Comparison of ENCODE assay signal across 19 mouse cellular contexts in genomic region chr17:26776211-26776610, GRCm38 (mm10). TPM values are rescaled to one million over a fixed set of nuclear protein-coding genes. Genes with fewer than 3 reads are reported as not detected.
A peak's percentile ranks its signal among the peaks of the same experiment; 100 is the strongest.
DNase-seq lines count a peak whose midpoint lies in the region; ATAC-seq and TF ChIP-seq lines count a peak whose summit lies in the region.
"Had no signal": no experiment of that assay in that cellular context is flagged by ENCODE, and none has a peak within 500 bp of the region (broad histone marks: within the 10 kb centered on the region; RNA-seq: fewer than 3 reads in every experiment).

No protein-coding gene starts in this region.

- no peaks in the 10 kb centered on the region for H3K9me3 ChIP-seq in lung, embryonic 14.5 days (ENCODE audit: low read depth, low read length)
- H3K9me3 ChIP-seq in MEL (replicated peaks; ENCODE audit: insufficient read depth, low read length) = no peaks in the 10 kb centered on the region
- H3K9me3 ChIP-seq in neural tube, embryonic 11.5 days (ENCODE audit: control insufficient read depth, low read length) = no peaks in the 10 kb centered on the region
- H3K9me3 ChIP-seq: liver, embryonic 15.5 days had no signal

- WGBS in lung, embryonic 14.5 days = 49% methylated on average over 10 of the region's 10 CpGs
- 46% methylated on average over 10 of the region's 10 CpGs for WGBS in neural tube, embryonic 11.5 days

- no peak overlapping the region for H3K4me2 ChIP-seq in lung, embryonic 14.5 days
- H3K4me2 ChIP-seq in neural tube, embryonic 11.5 days (ENCODE audit: low read depth) = no peak overlapping the region
- H3K4me2 ChIP-seq: heart, embryonic 11.5 days; liver, embryonic 15.5 days had no signal

- no peak for TF ChIP-seq CTCF in lung, embryonic 14.5 days (IDR thresholded peaks at IDR 0.05; ENCODE audit: low read depth)
- TF ChIP-seq CTCF in MEL (IDR thresholded peaks at IDR 0.05 in 2 of 3, conservative IDR thresholded peaks at IDR 0.05 in 1 of 3; ENCODE audit: control insufficient read depth in 1 of 3, insufficient read depth in 1 of 3, low read depth in 2 of 3, low read length in 3 of 3, poor library complexity in 1 of 3, severe bottlenecking in 1 of 3) = no peak

- ATAC-seq in lung, embryonic 14.5 days (ENCODE audit: insufficient read depth) = no peak
- ATAC-seq in neural tube, embryonic 11.5 days (ENCODE audit: insufficient read depth, low FRiP score, low TSS enrichment) = peak; percentile 31; the same call in 1 of the 2 replicates
- no peak for ATAC-seq in activated CD4-positive, CD25-positive, alpha-beta regulatory T cell, adult 4 months
- ATAC-seq: forebrain, embryonic 14.5 days had no signal

- peak; percentile 71 to 77 for TF ChIP-seq EP300 in MEL (IDR thresholded peaks at IDR 0.05; ENCODE audit: low read depth in 1 of 2, low read length in 2 of 2)

- no peaks in the 10 kb centered on the region for H3K27me3 ChIP-seq in lung, embryonic 14.5 days (ENCODE audit: insufficient read depth, low read length)
- no peaks in the 10 kb centered on the region for H3K27me3 ChIP-seq in MEL (ENCODE audit: control insufficient read depth in 1 of 2, insufficient read depth in 2 of 2, low read length in 2 of 2)
- no peaks in the 10 kb centered on the region for H3K27me3 ChIP-seq in neural tube, embryonic 11.5 days (ENCODE audit: control insufficient read depth, insufficient read depth, low read length)
- H3K27me3 ChIP-seq: CH12.LX; liver, embryonic 15.5 days had no signal

- TF ChIP-seq POLR2A in MEL (IDR thresholded peaks at IDR 0.05; ENCODE audit: control insufficient read depth in 1 of 2, insufficient read depth in 1 of 2, low read depth in 1 of 2, low read length in 2 of 2, poor library complexity in 1 of 2) = no peak

- peaks cover 3% of the 10 kb centered on the region; the same call in 1 of the 2 replicates for H3K79me2 ChIP-seq in MEL (ENCODE audit: control insufficient read depth, insufficient read depth, low read length, poor library complexity)

- H3K27ac ChIP-seq in lung, embryonic 14.5 days (ENCODE audit: low read depth) = no peak overlapping the region
- peak overlapping the region; percentile 11 for H3K27ac ChIP-seq in MEL (ENCODE audit: control insufficient read depth, low read depth, low read length)
- H3K27ac ChIP-seq in neural tube, embryonic 11.5 days (ENCODE audit: low read depth, low read length) = 0 out of 2 replicates have a peak overlapping the region, but pooled peaks have one; percentile 44
- H3K27ac ChIP-seq: layer of hippocampus, adult 2 months; left cerebral cortex, adult 2 months; liver, embryonic 15.5 days had no signal

- DNase-seq in heart, adult 11 months = peak; percentile 31
- no peak for DNase-seq in heart, adult 8-10 months (ENCODE audit: low spot score)
- peak; percentile 60 for DNase-seq in lung, embryonic 14.5 days
- no peak for DNase-seq in lung, postnatal 25 days (ENCODE audit: low spot score)
- DNase-seq in MEL (ENCODE audit: low read depth, low spot score) = peak; percentile 62
- DNase-seq in neural tube, embryonic 11.5 days (ENCODE audit: low spot score) = peak; percentile 23
- DNase-seq in gastrocnemius, adult 18-20 months (ENCODE audit: low spot score) = no peak
- DNase-seq: cerebellum, postnatal 14 days; gastrocnemius, postnatal 36 days; heart, postnatal 14 days; right cerebral cortex, postnatal 14 days had no signal

- TF ChIP-seq RAD21 in MEL (IDR thresholded peaks at IDR 0.05; ENCODE audit: low read depth, low read length) = no peak; the same call in 1 of the 2 replicates

- H3K4me1 ChIP-seq in lung, embryonic 14.5 days (ENCODE audit: insufficient read depth) = no peaks in the 10 kb centered on the region
- peaks cover 19 to 26% of the 10 kb centered on the region in 2 experiments for H3K4me1 ChIP-seq in MEL (ENCODE audit: control insufficient read depth in 1 of 2, insufficient read depth in 2 of 2, low read length in 2 of 2)
- peaks cover 6% of the 10 kb centered on the region; the same call in 1 of the 2 replicates for H3K4me1 ChIP-seq in neural tube, embryonic 11.5 days (ENCODE audit: control insufficient read depth, insufficient read depth, low read length)

- H3K36me3 ChIP-seq in lung, embryonic 14.5 days (ENCODE audit: insufficient read depth) = no peaks in the 10 kb centered on the region
- peaks cover 0 to 19% of the 10 kb centered on the region in 2 experiments; a peak in 2 of 4 replicates for H3K36me3 ChIP-seq in MEL (ENCODE audit: control insufficient read depth in 1 of 2, insufficient read depth in 2 of 2, low read length in 2 of 2)
- no peaks in the 10 kb centered on the region for H3K36me3 ChIP-seq in neural tube, embryonic 11.5 days (ENCODE audit: control insufficient read depth, insufficient read depth, low read length)
- H3K36me3 ChIP-seq: liver, embryonic 15.5 days had no signal

- H3K4me3 ChIP-seq in lung, embryonic 14.5 days (ENCODE audit: low read depth, low read length) = no peak overlapping the region
- peak overlapping the region; percentile 24 to 35 for H3K4me3 ChIP-seq in MEL (ENCODE audit: control insufficient read depth in 1 of 2, insufficient read depth in 1 of 2, low read depth in 2 of 2, low read length in 2 of 2)
- no peak overlapping the region for H3K4me3 ChIP-seq in neural tube, embryonic 11.5 days (ENCODE audit: low read depth, low read length)
- H3K4me3 ChIP-seq: erythroblast, embryonic 14.5 days; layer of hippocampus, adult 2 months; left cerebral cortex, adult 2 months; liver, embryonic 15.5 days had no signal

- no peak overlapping the region for H3K9ac ChIP-seq in lung, embryonic 14.5 days
- H3K9ac ChIP-seq in MEL (ENCODE audit: control insufficient read depth, low read depth, low read length, poor library complexity, severe bottlenecking) = peak overlapping the region; percentile 11
- H3K9ac ChIP-seq in neural tube, embryonic 11.5 days (ENCODE audit: low read length) = no peak overlapping the region; the same call in 1 of the 2 replicates
- H3K9ac ChIP-seq: liver, embryonic 15.5 days had no signal

TF ChIP-seq in MEL, 35 proteins besides CTCF, POLR2A, EP300 and RAD21 (continues in another document):
- TF ChIP-seq MXI1 (IDR thresholded peaks at IDR 0.05; ENCODE audit: low read depth, low read length) (peak; percentile 76), USF2 (IDR thresholded peaks at IDR 0.05; ENCODE audit: borderline replicate concordance in 1 of 2, insufficient read depth in 1 of 2, low read depth in 1 of 2, low read length in 2 of 2) (no peak), E2F4 (IDR thresholded peaks at IDR 0.05; ENCODE audit: borderline replicate concordance, low read depth, low read length) (no peak), KAT2A (conservative IDR thresholded peaks at IDR 0.05; ENCODE audit: low read depth, low read length) (0 out of 2 replicates have a peak, but pooled peaks have one; percentile 19), MYB (IDR thresholded peaks at IDR 0.05; ENCODE audit: low read depth, low read length) (peak; percentile 27; the same call in 1 of the 2 replicates), RCOR1 (IDR thresholded peaks at IDR 0.05; ENCODE audit: low read depth, low read length) (peak; percentile 77), ELF1 (IDR thresholded peaks at IDR 0.05; ENCODE audit: low read depth, low read length) (no peak), MAX (IDR thresholded peaks at IDR 0.05; ENCODE audit: low read length) (0 out of 2 replicates have a peak, but pooled peaks have one; percentile 29), NRF1 (IDR thresholded peaks at IDR 0.05; ENCODE audit: insufficient read depth, low read depth, low read length, poor library complexity, severe bottlenecking) (peak; percentile 26; the same call in 1 of the 2 replicates), UBTF (IDR thresholded peaks at IDR 0.05; ENCODE audit: borderline replicate concordance, insufficient read depth, low read depth, low read length) (no peak), SMC3 (IDR thresholded peaks at IDR 0.05; ENCODE audit: low read depth, low read length) (no peak), MAFK (IDR thresholded peaks at IDR 0.05; ENCODE audit: borderline replicate concordance, low read depth, low read length) (0 out of 2 replicates have a peak, but pooled peaks have one; percentile 17), ZC3H11A (IDR thresholded peaks at IDR 0.05; ENCODE audit: low read depth, low read length) (0 out of 2 replicates have a peak, but pooled peaks have one; percentile 13), JUND (IDR thresholded peaks at IDR 0.05; ENCODE audit: low read depth, low read length) (no peak), CHD2 (IDR thresholded peaks at IDR 0.05; ENCODE audit: low read length) (peak; percentile 40; the same call in 1 of the 2 replicates), MYC (IDR thresholded peaks at IDR 0.05; ENCODE audit: low read depth, low read length) (0 out of 2 replicates have a peak, but pooled peaks have one; percentile 50), SIN3A (IDR thresholded peaks at IDR 0.05; ENCODE audit: low read length) (peak; percentile 83), ZMIZ1 (IDR thresholded peaks at IDR 0.05; ENCODE audit: low read depth, low read length) (no peak), CHD1 (IDR thresholded peaks at IDR 0.05; ENCODE audit: low read depth, low read length) (no peak), BHLHE40 (IDR thresholded peaks at IDR 0.05; ENCODE audit: borderline replicate concordance, low read depth, low read length) (peak; percentile 53; the same call in 1 of the 2 replicates), USF1 (IDR thresholded peaks at IDR 0.05; ENCODE audit: low read depth, low read length) (0 out of 2 replicates have a peak, but pooled peaks have one; percentile 12), HCFC1 (IDR thresholded peaks at IDR 0.05; ENCODE audit: low read depth, low read length) (peak; percentile 32; the same call in 1 of the 2 replicates), POLR2AphosphoS5 (IDR thresholded peaks at IDR 0.05; ENCODE audit: borderline replicate concordance, low read depth, low read length) (no peak), ZKSCAN1 (IDR thresholded peaks at IDR 0.05; ENCODE audit: low read depth, low read length) (no peak), TCF12 (IDR thresholded peaks at IDR 0.05; ENCODE audit: low read depth, low read length) (peak; percentile 63), ETS1 (IDR thresholded peaks at IDR 0.05; ENCODE audit: low read depth, low read length) (peak; percentile 85), TAL1 (IDR thresholded peaks at IDR 0.05; ENCODE audit: low read length) (peak; percentile 18; the same call in 1 of the 2 replicates)

RNA-seq across cellular contexts. Expression of gene Bnip1, which starts 4.7 kb away (rescaled TPM):
- 10 to 100 TPM; 25.0 to 32.1 (median 29.9) TPM for total RNA-seq in heart, adult 8-10 months (2022)
- polyA plus RNA-seq in lung, embryonic 14.5 days (2014; fragmentation: Nextera tagmentation; extraction: Ambion mirVana) = 49.7 and 51.3 TPM in 2 replicates
- total RNA-seq in MEL (2012; rRNA removed) = 34.8 and 44.1 TPM in 2 replicates
- polyA plus RNA-seq in MEL (2012; ENCODE audit: insufficient read depth in 1 of 2, insufficient read length in 2 of 2, low read depth in 1 of 2, low replicate concordance in 2 of 2, missing spikeins in 1 of 2) = 10 to 100 TPM in 1 of 2 experiments, not detected in 1; 44.2 TPM
- polyA plus RNA-seq in neural tube, embryonic 11.5 days (2014; fragmentation: Nextera tagmentation; extraction: Ambion mirVana) = 49.6 and 51.6 TPM in 2 replicates
- 10 to 100 TPM; 25.2 to 29.7 TPM for total RNA-seq in gastrocnemius, adult 18-20 months (2021)
- 10 to 100 TPM; 32.6 to 41.1 TPM for polyA plus RNA-seq in activated CD4-positive, CD25-positive, alpha-beta regulatory T cell, adult 4 months (2017; shearing (Covaris generic))

Comparison
In these comparisons a context has a peak if more than half of its experiments do, and no peak if none do; other contexts are left out.
1. DNase-seq: peak in heart, adult 11 months (single experiment), lung, embryonic 14.5 days (single experiment), MEL (single experiment) and neural tube, embryonic 11.5 days (single experiment); none in heart, adult 8-10 months (single experiment), lung, postnatal 25 days (single experiment) and gastrocnemius, adult 18-20 months (single experiment).
2. H3K4me3 ChIP-seq: peak in MEL (2 of 2); none in lung, embryonic 14.5 days (single experiment) and neural tube, embryonic 11.5 days (single experiment).